Comparison of ENCODE assay signal across 27 mouse cellular contexts in the genomic region with DNA sequence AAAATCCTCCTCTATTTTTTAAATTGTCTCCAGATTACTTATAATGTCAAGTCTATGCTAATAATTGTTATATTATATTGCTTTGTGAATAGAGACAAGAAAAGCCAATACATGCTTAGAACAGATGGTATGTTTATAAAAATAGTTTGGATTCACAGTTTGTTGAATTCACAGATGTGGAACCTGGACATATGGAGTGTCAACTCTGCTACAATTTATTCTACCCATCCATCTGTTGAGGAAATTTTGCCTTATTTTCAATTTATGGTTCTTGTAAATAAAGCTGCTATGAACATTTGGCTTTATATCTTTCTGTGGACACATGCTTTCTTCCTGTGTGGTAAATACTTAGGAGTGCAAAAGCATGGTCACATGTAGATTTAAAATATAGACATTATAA.
"Had no signal": no experiment of that assay in that cellular context is flagged by ENCODE, and none has a peak within 500 bp of the region (broad histone marks: within the 10 kb centered on the region; RNA-seq: fewer than 3 reads in every experiment).

No protein-coding gene starts in this region.

- DNase-seq: gastrocnemius, postnatal 14 days; gastrocnemius, postnatal 36 days; heart, adult 11 months; heart, adult 2 months; heart, postnatal 14 days; heart, postnatal 36 days; kidney, adult 18-20 months; kidney, adult 8-10 months; kidney, postnatal 10 days; kidney, postnatal 25 days; layer of hippocampus, adult 9-11 months; layer of hippocampus, postnatal 36 days; liver; liver, embryonic 13.5 days; liver, postnatal 0 days had no signal

- ATAC-seq: hindbrain, postnatal 0 days; intestine, embryonic 15.5 days; intestine, postnatal 0 days; liver, postnatal 0 days had no signal

- H3K36me3 ChIP-seq: heart, embryonic 13.5 days; heart, embryonic 15.5 days; hindbrain, embryonic 13.5 days; hindbrain, embryonic 15.5 days; intestine, embryonic 15.5 days; limb, embryonic 10.5 days; limb, embryonic 12.5 days; liver, embryonic 13.5 days; liver, embryonic 15.5 days had no signal

- H3K9me3 ChIP-seq: heart, embryonic 13.5 days; heart, embryonic 15.5 days; hindbrain, embryonic 13.5 days; hindbrain, embryonic 15.5 days; intestine, embryonic 15.5 days; limb, embryonic 10.5 days; limb, embryonic 12.5 days; liver, embryonic 13.5 days; liver, embryonic 15.5 days had no signal

- H3K4me3 ChIP-seq: heart, adult 2 months; heart, embryonic 13.5 days; heart, embryonic 15.5 days; hindbrain, embryonic 13.5 days; hindbrain, embryonic 15.5 days; intestine, embryonic 15.5 days; limb, embryonic 10.5 days; limb, embryonic 12.5 days; liver, embryonic 13.5 days; liver, embryonic 15.5 days had no signal

- H3K9ac ChIP-seq: heart, embryonic 13.5 days; heart, embryonic 15.5 days; hindbrain, embryonic 13.5 days; hindbrain, embryonic 15.5 days; intestine, embryonic 15.5 days; limb, embryonic 12.5 days; liver, embryonic 13.5 days; liver, embryonic 15.5 days; liver, postnatal 0 days had no signal

- H3K27me3 ChIP-seq: heart, embryonic 13.5 days; heart, embryonic 15.5 days; hindbrain, embryonic 13.5 days; hindbrain, embryonic 15.5 days; intestine, embryonic 15.5 days; limb, embryonic 12.5 days; liver, embryonic 13.5 days; liver, embryonic 15.5 days had no signal

- H3K4me1 ChIP-seq: heart, embryonic 13.5 days; heart, embryonic 15.5 days; hindbrain, embryonic 13.5 days; hindbrain, embryonic 15.5 days; intestine, embryonic 15.5 days; limb, embryonic 10.5 days; limb, embryonic 12.5 days; liver, embryonic 13.5 days; liver, embryonic 15.5 days had no signal

- H3K27ac ChIP-seq: heart, adult 2 months; heart, embryonic 13.5 days; heart, embryonic 15.5 days; hindbrain, embryonic 13.5 days; hindbrain, embryonic 15.5 days; hindbrain, postnatal 0 days; intestine, embryonic 15.5 days; limb, embryonic 10.5 days; limb, embryonic 12.5 days; liver, embryonic 13.5 days; liver, embryonic 15.5 days had no signal

- H3K4me2 ChIP-seq: heart, embryonic 11.5 days; heart, embryonic 13.5 days; heart, embryonic 15.5 days; hindbrain, embryonic 13.5 days; hindbrain, embryonic 15.5 days; intestine, embryonic 15.5 days; limb, embryonic 12.5 days; liver, embryonic 11.5 days; liver, embryonic 13.5 days; liver, embryonic 15.5 days had no signal
